Mouse (Mus musculus): ENCODE data around the gene Pmm1. TPM values are rescaled to one million over a fixed set of nuclear protein-coding genes. Genes with fewer than 3 reads are reported as not detected.
"Not testable (repeated sequence)": the region's sequence is repeated elsewhere in the genome, so short reads cannot be mapped to it uniquely, and the experiment has no call there.

Pmm1 gene
- polyA plus RNA-seq, 1 experiment from 2014 or later = 30.4 TPM

- H3K27ac ChIP-seq (replicated peaks) = no peak overlapping the region
- no peak for ATAC-seq (ENCODE audit: low FRiP score, low read depth)
- WGBS = 88% methylated on average over 10 of the region's 10 CpGs
- H3K4me1 ChIP-seq = peaks cover 19% of the 10 kb centered on the region
- no peak overlapping the region for H3K4me2 ChIP-seq (replicated peaks)
- H3K9ac ChIP-seq (replicated peaks) = no peak overlapping the region
- no peaks in the 10 kb centered on the region for H3K9me3 ChIP-seq
- H3K36me3 ChIP-seq = peaks cover 28% of the 10 kb centered on the region
- H3K4me3 ChIP-seq = no peak overlapping the region
- no peaks in the 10 kb centered on the region for H3K27me3 ChIP-seq
Observed at GRCm38 (mm10) chr15:81920546-81921217, 40.0 kb downstream of the Pmm1 start.

- Histone ChIP-seq H3K9me3 (no peaks in the 10 kb centered on the region), H3K9ac (replicated peaks) (no peak overlapping the region), H3K4me1 (peaks cover 3% of the 10 kb centered on the region), H3K4me2 (replicated peaks) (no peak overlapping the region), H3K27ac (replicated peaks) (no peak overlapping the region), H3K27me3 (no peaks in the 10 kb centered on the region), H3K36me3 (peaks cover 42% of the 10 kb centered on the region), H3K4me3 (no peak overlapping the region)
- ATAC-seq (ENCODE audit: low FRiP score, low read depth) = no peak
- 81% methylated on average over 5 of the region's 5 CpGs for WGBS
Observed at GRCm38 (mm10) chr15:81919062-81919461, 41.7 kb downstream of the Pmm1 start.

- no peak for ATAC-seq (ENCODE audit: low FRiP score, low read depth)
- H3K27me3 ChIP-seq = no peaks in the 10 kb centered on the region
- no peaks in the 10 kb centered on the region for H3K9me3 ChIP-seq
- WGBS = 56% methylated on average over 6 of the region's 6 CpGs
- no peak overlapping the region for H3K27ac ChIP-seq (replicated peaks)
- H3K4me3 ChIP-seq = no peak overlapping the region
- H3K4me2 ChIP-seq (replicated peaks) = no peak overlapping the region
- no peak overlapping the region for H3K9ac ChIP-seq (replicated peaks)
- H3K36me3 ChIP-seq = peaks cover 52% of the 10 kb centered on the region
- H3K4me1 ChIP-seq = no peaks in the 10 kb centered on the region
Observed at GRCm38 (mm10) chr15:81917621-81918463, 42.9 kb downstream of the Pmm1 start.

- H3K36me3 ChIP-seq = peaks cover 54% of the 10 kb centered on the region
- H3K9me3 ChIP-seq = no peaks in the 10 kb centered on the region
- H3K27me3 ChIP-seq = no peaks in the 10 kb centered on the region
- H3K9ac ChIP-seq (replicated peaks) = no peak overlapping the region
- no peaks in the 10 kb centered on the region for H3K4me1 ChIP-seq
- ATAC-seq (ENCODE audit: low FRiP score, low read depth) = no peak
- H3K27ac ChIP-seq (replicated peaks) = no peak overlapping the region
- H3K4me3 ChIP-seq = no peak overlapping the region
- 91% methylated on average over 12 of the region's 12 CpGs for WGBS
- no peak overlapping the region for H3K4me2 ChIP-seq (replicated peaks)
Observed at GRCm38 (mm10) chr15:81917201-81917600, 43.5 kb downstream of the Pmm1 start.

GRCm38 (mm10) chr15:81915663-81916062 is 45.1 kb downstream of the Pmm1 start:
- Histone ChIP-seq H3K27ac (replicated peaks) (no peak overlapping the region), H3K4me2 (replicated peaks) (no peak overlapping the region), H3K9ac (replicated peaks) (no peak overlapping the region), H3K9me3 (no peaks in the 10 kb centered on the region), H3K27me3 (no peaks in the 10 kb centered on the region), H3K36me3 (peaks cover 64% of the 10 kb centered on the region), H3K4me3 (no peak overlapping the region), H3K4me1 (no peaks in the 10 kb centered on the region)
- ATAC-seq (ENCODE audit: low FRiP score, low read depth) = no peak
- 92% methylated on average over 5 of the region's 5 CpGs for WGBS

GRCm38 (mm10) chr15:81914668-81915067 is 46.1 kb downstream of the Pmm1 start:
- H3K36me3 ChIP-seq = peaks cover 74% of the 10 kb centered on the region
- no peak overlapping the region for H3K27ac ChIP-seq (replicated peaks)
- H3K4me3 ChIP-seq = no peak overlapping the region
- H3K9ac ChIP-seq (replicated peaks) = no peak overlapping the region
- WGBS = 92% methylated on average over 5 of the region's 5 CpGs
- no peaks in the 10 kb centered on the region for H3K9me3 ChIP-seq
- no peaks in the 10 kb centered on the region for H3K27me3 ChIP-seq
- no peak overlapping the region for H3K4me2 ChIP-seq (replicated peaks)
- H3K4me1 ChIP-seq = no peaks in the 10 kb centered on the region
- no peak for ATAC-seq (ENCODE audit: low FRiP score, low read depth)

GRCm38 (mm10) chr15:81912498-81912897 is 48.2 kb downstream of the Pmm1 start:
- no peak overlapping the region for H3K27ac ChIP-seq (replicated peaks)
- no peak overlapping the region for H3K4me2 ChIP-seq (replicated peaks)
- H3K9me3 ChIP-seq = no peaks in the 10 kb centered on the region
- no peaks in the 10 kb centered on the region for H3K4me1 ChIP-seq
- no peak overlapping the region for H3K4me3 ChIP-seq
- 78% methylated on average over 2 of the region's 2 CpGs for WGBS
- no peak overlapping the region for H3K9ac ChIP-seq (replicated peaks)
- no peak for ATAC-seq (ENCODE audit: low FRiP score, low read depth)
- peaks cover 92% of the 10 kb centered on the region for H3K36me3 ChIP-seq
- no peaks in the 10 kb centered on the region for H3K27me3 ChIP-seq

GRCm38 (mm10) chr15:81908767-81909166 is 52.0 kb downstream of the Pmm1 start:
- not testable (repeated sequence) for H3K27ac ChIP-seq (replicated peaks); H3K4me2 ChIP-seq (replicated peaks); H3K4me3 ChIP-seq; ATAC-seq (ENCODE audit: low FRiP score, low read depth); H3K4me1 ChIP-seq; H3K9ac ChIP-seq (replicated peaks); H3K27me3 ChIP-seq; H3K9me3 ChIP-seq
- H3K36me3 ChIP-seq = peaks cover 96% of the 10 kb centered on the region
- 94% methylated on average over 4 of the region's 4 CpGs for WGBS

GRCm38 (mm10) chr15:81907953-81908352 is 52.8 kb downstream of the Pmm1 start:
- peaks cover 96% of the 10 kb centered on the region for H3K36me3 ChIP-seq
- H3K9me3 ChIP-seq = no peaks in the 10 kb centered on the region
- no peak overlapping the region for H3K4me2 ChIP-seq (replicated peaks)
- no peak overlapping the region for H3K9ac ChIP-seq (replicated peaks)
- ATAC-seq (ENCODE audit: low FRiP score, low read depth) = no peak
- H3K27me3 ChIP-seq = no peaks in the 10 kb centered on the region
- 95% methylated on average over 8 of the region's 8 CpGs for WGBS
- no peaks in the 10 kb centered on the region for H3K4me1 ChIP-seq
- H3K4me3 ChIP-seq = no peak overlapping the region
- H3K27ac ChIP-seq (replicated peaks) = no peak overlapping the region

GRCm38 (mm10) chr15:81904939-81905338 is 55.8 kb downstream of the Pmm1 start:
- no peak overlapping the region for H3K4me2 ChIP-seq (replicated peaks)
- no peak overlapping the region for H3K4me3 ChIP-seq
- no peak for ATAC-seq (ENCODE audit: low FRiP score, low read depth)
- 35% methylated on average over 2 of the region's 2 CpGs for WGBS
- H3K9ac ChIP-seq (replicated peaks) = no peak overlapping the region
- peaks cover 89% of the 10 kb centered on the region for H3K36me3 ChIP-seq
- no peaks in the 10 kb centered on the region for H3K27me3 ChIP-seq
- H3K4me1 ChIP-seq = no peaks in the 10 kb centered on the region
- H3K27ac ChIP-seq (replicated peaks) = no peak overlapping the region
- no peaks in the 10 kb centered on the region for H3K9me3 ChIP-seq
